Mouse (Mus musculus): ENCODE data around the gene Tmigd3.

GRCm38 (mm10) chr3:105898861-105899260 is 28.2 kb downstream of the Tmigd3 start:
- TF ChIP-seq CTCF (IDR thresholded peaks at IDR 0.05; ENCODE audit: low read depth) (no peak), EP300 (IDR thresholded peaks at IDR 0.05; ENCODE audit: low read depth) (no peak)

Data from liver, postnatal 0 days (tissue).